Mouse (Mus musculus): ENCODE measurements around the gene Abca9.

DNA sequence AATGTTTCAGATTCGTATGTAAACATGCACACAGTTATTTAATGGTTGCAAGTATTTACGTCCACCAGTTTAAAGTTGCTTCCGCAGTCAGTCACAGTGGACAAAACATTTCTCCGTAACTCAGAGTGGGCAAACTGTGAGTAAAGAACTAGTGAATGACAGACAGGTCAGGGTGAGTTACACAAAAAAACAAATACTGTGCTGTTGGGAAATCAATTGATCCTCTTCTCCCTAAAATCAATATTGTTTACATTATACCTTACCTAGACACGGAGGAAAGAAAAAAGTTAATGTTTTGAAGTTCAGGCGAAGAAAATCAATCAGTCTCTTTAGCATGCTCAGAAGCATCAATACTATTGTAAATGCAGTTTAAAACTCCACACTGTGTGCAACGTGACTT, 66.6 kb downstream of the Abca9 start:
- TF ChIP-seq CTCF (IDR thresholded peaks at IDR 0.05; ENCODE audit: borderline replicate concordance, insufficient read depth, low read length) = no peak
- TF ChIP-seq POLR2A (IDR thresholded peaks at IDR 0.05; ENCODE audit: low read depth, low read length) = no peak

Measured in embryonic fibroblast, embryonic 13.5 days (primary cell).